Mouse (Mus musculus): Measurements from ENCODE around the gene Egfl8. TPM values are rescaled to one million over a fixed set of nuclear protein-coding genes. Genes with fewer than 3 reads are reported as not detected.

The Egfl8 gene
- total RNA-seq, 2 experiments from 2014 or later: 5.4 to 11.1 TPM

- peak; percentile 60 for DNase-seq
- intact Hi-C loops (cut with DNase I; ENCODE audit: low total_unique reads): loop anchor here (5.0 kb wide), 2 partner anchors 61 to 161 kb away; no protein-coding TSS in a partner anchor
Observed at GRCm38 (mm10) chr17:34651507-34652221, 35.9 kb upstream of the Egfl8 start.

- intact Hi-C loops (cut with DNase I; ENCODE audit: low total_unique reads): loop anchor here (5.0 kb wide), 2 partner anchors 62 to 162 kb away; no protein-coding TSS in a partner anchor
Observed at GRCm38 (mm10) chr17:34650781-34651180, 35.0 kb upstream of the Egfl8 start.

GRCm38 (mm10) chr17:34649106-34649864, 33.5 kb upstream of the Egfl8 start:
- no peak for DNase-seq
- intact Hi-C loops (cut with DNase I; ENCODE audit: low total_unique reads): no loop called here

More at GRCm38 (mm10) chr17:34650781-34651180, 35.0 kb upstream of the Egfl8 start:
- no peak for DNase-seq

GRCm38 (mm10) chr17:34648141-34648890, 32.5 kb upstream of the Egfl8 start:
- no peak for DNase-seq

GRCm38 (mm10) chr17:34646906-34647787, 31.4 kb upstream of the Egfl8 start, which contains the start of gene Atf6b:
Gene Atf6b (plus strand): TSS chr17:34647146.
- intact Hi-C loops (cut with DNase I; ENCODE audit: low total_unique reads): no loop called here

More at GRCm38 (mm10) chr17:34648141-34648890, 32.5 kb upstream of the Egfl8 start:
- intact Hi-C loops (cut with DNase I; ENCODE audit: low total_unique reads): no loop called here

GRCm38 (mm10) chr17:34645831-34646511, 30.2 kb upstream of the Egfl8 start:
- intact Hi-C loops (cut with DNase I; ENCODE audit: low total_unique reads): no loop called here
- peak; percentile 25 for DNase-seq

More at GRCm38 (mm10) chr17:34646906-34647787, 31.4 kb upstream of the Egfl8 start, which contains the start of gene Atf6b:
- peak; percentile 96 for DNase-seq

- intact Hi-C loops (cut with DNase I; ENCODE audit: low total_unique reads): no loop called here
- no peak for DNase-seq
Observed at GRCm38 (mm10) chr17:34645256-34645829, 29.6 kb upstream of the Egfl8 start.

GRCm38 (mm10) chr17:34644608-34645007, 28.8 kb upstream of the Egfl8 start, which contains the start of gene Fkbpl:
Gene Fkbpl (plus strand): TSS chr17:34644764.
- DNase-seq: peak; percentile 94
- intact Hi-C loops (cut with DNase I; ENCODE audit: low total_unique reads): no loop called here

GRCm38 (mm10) chr17:34643944-34644343, 28.2 kb upstream of the Egfl8 start:
- intact Hi-C loops (cut with DNase I; ENCODE audit: low total_unique reads): no loop called here
- DNase-seq: no peak

- DNase-seq: no peak
- intact Hi-C loops (cut with DNase I; ENCODE audit: low total_unique reads): no loop called here
Observed at GRCm38 (mm10) chr17:34643379-34643778, 27.6 kb upstream of the Egfl8 start.

- intact Hi-C loops (cut with DNase I; ENCODE audit: low total_unique reads): no loop called here
- no peak for DNase-seq
Observed at GRCm38 (mm10) chr17:34641945-34642344, 26.2 kb upstream of the Egfl8 start.

- DNase-seq: peak; percentile 41
- intact Hi-C loops (cut with DNase I; ENCODE audit: low total_unique reads): no loop called here
Observed at GRCm38 (mm10) chr17:34640778-34641601, 25.2 kb upstream of the Egfl8 start.

- no peak for DNase-seq
- intact Hi-C loops (cut with DNase I; ENCODE audit: low total_unique reads): no loop called here
Observed at GRCm38 (mm10) chr17:34639461-34640255, 23.9 kb upstream of the Egfl8 start.

GRCm38 (mm10) chr17:34637459-34637858, 21.7 kb upstream of the Egfl8 start:
- intact Hi-C loops (cut with DNase I; ENCODE audit: low total_unique reads): no loop called here
- DNase-seq: no peak

- DNase-seq: no peak
- intact Hi-C loops (cut with DNase I; ENCODE audit: low total_unique reads): no loop called here
Observed at GRCm38 (mm10) chr17:34635671-34636070, 19.9 kb upstream of the Egfl8 start.

- DNase-seq: peak; percentile 72
- intact Hi-C loops (cut with DNase I; ENCODE audit: low total_unique reads): no loop called here
Observed at GRCm38 (mm10) chr17:34632261-34632691, 16.5 kb upstream of the Egfl8 start.
